28 mouse cellular contexts compared by ENCODE assay signal in genomic region chr2:31040043-31040442, GRCm38 (mm10). TPM values are rescaled to one million over a fixed set of nuclear protein-coding genes. Genes with fewer than 3 reads are reported as not detected.
DNase-seq lines count a peak whose midpoint lies in the region; TF ChIP-seq lines count a peak whose summit lies in the region.
"Had no signal": no experiment of that assay in that cellular context is flagged by ENCODE, and none has a peak within 500 bp of the region (broad histone marks: within the 10 kb centered on the region; RNA-seq: fewer than 3 reads in every experiment).

No protein-coding gene starts in this region.

- peaks cover 79% of the 10 kb centered on the region for H3K36me3 ChIP-seq in heart, embryonic 10.5 days

- peak; percentile 55 for DNase-seq in heart, adult 11 months
- no peak for DNase-seq in heart, embryonic 10.5 days (ENCODE audit: low spot score)
- DNase-seq in layer of hippocampus, adult 2 months (ENCODE audit: low spot score in 2 of 2), result no peak
- no peak for DNase-seq in layer of hippocampus, postnatal 14 days (ENCODE audit: low spot score in 2 of 2)
- peak; percentile 58 for DNase-seq in R1 (ENCODE audit: low read depth, low spot score)
- no peak for DNase-seq in thymus, adult 18-20 months
- no peak for DNase-seq in embryo, embryonic 11 days
- DNase-seq: adrenal gland, postnatal 14 days; cerebellum, adult 11-12 months; gastrocnemius, postnatal 14 days; heart, adult 18-20 months; heart, postnatal 10 days; kidney, adult 9 months; kidney, postnatal 25 days; lung, adult 18-20 months; lung, postnatal 4 days; thymus, postnatal 14 days had no signal

- WGBS in heart, embryonic 10.5 days, result 96% methylated on average over 3 of the region's 3 CpGs

- H3K9me3 ChIP-seq in heart, embryonic 10.5 days, result no peaks in the 10 kb centered on the region
- H3K9me3 ChIP-seq: embryonic facial prominence, embryonic 10.5 days; forebrain, embryonic 12.5 days; intestine, embryonic 15.5 days; limb, embryonic 13.5 days; midbrain, embryonic 12.5 days; neural tube, embryonic 13.5 days had no signal

- peak; percentile 39 for TF ChIP-seq CTCF in layer of hippocampus, adult 2 months (conservative IDR thresholded peaks at IDR 0.05)

- H3K27me3 ChIP-seq in heart, embryonic 10.5 days (ENCODE audit: insufficient read depth, poor library complexity, severe bottlenecking), result no peaks in the 10 kb centered on the region
- H3K27me3 ChIP-seq: embryonic facial prominence, embryonic 15.5 days; forebrain, embryonic 12.5 days; heart, embryonic 12.5 days; intestine, embryonic 15.5 days; limb, embryonic 13.5 days; liver, embryonic 12.5 days; megakaryocyte, embryonic 14.5 days; midbrain, embryonic 12.5 days; neural tube, embryonic 13.5 days had no signal

- H3K4me1 ChIP-seq in heart, embryonic 10.5 days, result no peaks in the 10 kb centered on the region
- H3K4me1 ChIP-seq: embryonic facial prominence, embryonic 10.5 days; embryonic facial prominence, embryonic 15.5 days; forebrain, embryonic 12.5 days; heart, embryonic 12.5 days; hindbrain, embryonic 10.5 days; intestine, embryonic 15.5 days; limb, embryonic 13.5 days; liver, embryonic 12.5 days; midbrain, embryonic 12.5 days; neural tube, embryonic 13.5 days had no signal

- no peak overlapping the region for H3K4me3 ChIP-seq in heart, embryonic 10.5 days
- H3K4me3 ChIP-seq in layer of hippocampus, adult 2 months, result no peak overlapping the region
- H3K4me3 ChIP-seq: embryonic facial prominence, embryonic 10.5 days; embryonic facial prominence, embryonic 15.5 days; forebrain, embryonic 12.5 days; heart, embryonic 12.5 days; hindbrain, embryonic 10.5 days; intestine, embryonic 15.5 days; limb, embryonic 13.5 days; liver, embryonic 12.5 days; megakaryocyte, embryonic 14.5 days; midbrain, embryonic 12.5 days; neural tube, embryonic 13.5 days had no signal

- H3K27ac ChIP-seq in heart, embryonic 10.5 days, result no peak overlapping the region
- H3K27ac ChIP-seq in layer of hippocampus, adult 2 months, result no peak overlapping the region
- H3K27ac ChIP-seq: embryonic facial prominence, embryonic 10.5 days; embryonic facial prominence, embryonic 15.5 days; forebrain, embryonic 12.5 days; hindbrain, embryonic 10.5 days; intestine, embryonic 15.5 days; limb, embryonic 13.5 days; liver, embryonic 12.5 days; midbrain, embryonic 12.5 days; neural tube, embryonic 13.5 days had no signal

RNA-seq across cellular contexts. Expression of gene Usp20, which starts 58.0 kb away (rescaled TPM):
- 15.7 and 21.5 TPM in 2 replicates for polyA plus RNA-seq in heart, embryonic 10.5 days (2016; fragmentation: Nextera tagmentation; extraction: Ambion mirVana)
- total RNA-seq in layer of hippocampus, adult 2 months (2021), result 10 to 100 TPM; 83.9 to 87.1 TPM
- total RNA-seq in layer of hippocampus, postnatal 14 days (2021), result 10 to 100 TPM; 84.0 to 85.6 TPM

RNA-seq across cellular contexts. Expression of gene BC005624, which starts 58.0 kb away (rescaled TPM):
- polyA plus RNA-seq in heart, embryonic 10.5 days (2016; fragmentation: Nextera tagmentation; extraction: Ambion mirVana), result 36.9 and 42.6 TPM in 2 replicates
- total RNA-seq in layer of hippocampus, adult 2 months (2021), result 10 to 100 TPM; 66.8 to 68.5 TPM
- total RNA-seq in layer of hippocampus, postnatal 14 days (2021), result 10 to 100 TPM; 51.0 to 52.8 TPM

Comparison
In these comparisons a context has a peak if more than half of its experiments do, and no peak if none do; other contexts are left out.
1. DNase-seq: peak in heart, adult 11 months (single experiment) and R1 (single experiment); none in heart, embryonic 10.5 days (single experiment), layer of hippocampus, adult 2 months (0 of 2), layer of hippocampus, postnatal 14 days (0 of 2), thymus, adult 18-20 months (0 of 2) and embryo, embryonic 11 days (single experiment).